Mouse (Mus musculus) spleen, adult 2 months (tissue): ENCODE measurements around the gene Tmem11.
"Not testable (repeated sequence)": the region's sequence is repeated elsewhere in the genome, so short reads cannot be mapped to it uniquely, and the experiment has no call there.

Experiments used
- CTCF ChIP-seq: fragments of 200-500 bp; IDR thresholded peaks from 2 replicates; pipeline ENCODE4 v1.5.1; 2011; ENCODE audit warnings: mild to moderate bottlenecking, inconsistent platforms; ENCODE audit not compliant: insufficient read depth, insufficient read length, insufficient replicate concordance; ENCODE audit errors: extremely low read depth
- POLR2A ChIP-seq: fragments of 200-500 bp; IDR thresholded peaks from 2 replicates; pipeline ENCODE4 v1.6.1; 2011; ENCODE audit warnings: low read depth, low read length, inconsistent platforms

DNA sequence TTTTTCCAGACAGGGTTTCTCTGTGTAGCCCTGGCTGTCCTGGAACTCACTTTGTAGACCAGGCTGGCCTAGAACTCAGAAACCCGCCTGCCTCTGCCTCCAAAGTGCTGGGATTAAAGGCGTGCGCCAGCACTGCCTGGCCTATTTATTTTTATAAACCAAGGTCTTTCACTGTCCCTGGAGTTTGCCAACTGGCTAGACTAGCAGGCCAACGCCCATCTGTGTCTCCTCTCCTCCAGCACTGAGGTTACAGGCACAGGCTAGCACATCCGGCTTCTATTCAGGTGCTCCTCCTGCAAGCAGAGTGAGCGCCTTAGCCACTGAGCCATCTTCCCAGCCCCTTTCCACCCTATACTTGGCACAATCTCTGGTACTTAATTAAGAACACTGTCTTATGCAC, 9.6 kb downstream of the Tmem11 start:
- not testable (repeated sequence) for TF ChIP-seq POLR2A, CTCF
